Mouse (Mus musculus) spleen, postnatal 4 days (tissue): ENCODE results near the gene Pet2.

Experiments used
- DNase-seq, 2 experiments: peaks; one replicate each; pipeline ENCODE4 v3.0.0; 2022; ENCODE audit warnings: low spot score in 2 of 2

Pet2 gene

GRCm38 (mm10) chrX:89409589-89409988 lies at the start of gene Pet2:
Gene Pet2, minus strand, starts transcription at chrX:89409689.
- DNase-seq = no peak
